Mouse (Mus musculus): ENCODE measurements around the gene Dok3.

DNA sequence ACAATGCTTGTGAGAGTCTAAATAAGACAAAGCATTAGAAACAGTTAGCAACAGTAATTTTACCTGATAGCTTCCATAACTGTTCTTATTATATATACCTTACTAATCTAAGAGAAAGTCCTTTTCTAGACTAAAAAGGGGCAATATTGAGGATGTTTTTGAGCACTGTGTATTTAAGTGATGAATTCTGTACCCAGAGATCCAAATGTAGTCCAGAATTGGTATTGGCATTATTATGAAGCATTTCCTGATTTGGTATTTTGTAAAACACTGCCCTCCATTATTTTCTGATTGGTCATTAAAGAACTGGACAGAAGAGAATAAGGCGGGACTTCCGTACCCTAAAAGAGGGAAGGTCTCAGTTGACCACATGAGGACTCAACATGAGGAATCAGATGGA, 44.3 kb upstream of the Dok3 start, which contains the start of gene Tmed9:
- TF ChIP-seq GATA1 (IDR thresholded peaks at IDR 0.05; ENCODE audit: borderline replicate concordance, low read length) (no peak), FLI1 (IDR thresholded peaks at IDR 0.05; ENCODE audit: low read length) (no peak)

Measured in megakaryocyte, embryonic 14.5 days (primary cell).